Mouse (Mus musculus) brain, adult 2 months (tissue): ENCODE results near the gene Plpp3.
A peak's percentile ranks its signal among the peaks of the same experiment; 100 is the strongest.

Source experiments
- DNase-seq: peaks from one replicate; pipeline ENCODE4 v3.0.0; 2011; ENCODE audit warnings: low read depth, low spot score

Gene Plpp3

GRCm38 (mm10) chr4:105158169-105158555 lies 1.0 kb downstream of the Plpp3 start:
- DNase-seq, result peak; percentile 82

GRCm38 (mm10) chr4:105158651-105159530 lies 1.7 kb downstream of the Plpp3 start:
- DNase-seq, result peak; percentile 33

- DNase-seq, result no peak
These were observed 2.4 kb downstream of the Plpp3 start for GRCm38 (mm10) chr4:105159531-105159870.

- DNase-seq, result no peak
These were observed 3.3 kb downstream of the Plpp3 start for GRCm38 (mm10) chr4:105160470-105160869.

- peak; percentile 6 for DNase-seq
These were observed 4.9 kb downstream of the Plpp3 start for GRCm38 (mm10) chr4:105162014-105162413.

- no peak for DNase-seq
These were observed 5.5 kb downstream of the Plpp3 start for GRCm38 (mm10) chr4:105162676-105163075.

- DNase-seq, result no peak
These were observed 6.8 kb downstream of the Plpp3 start for GRCm38 (mm10) chr4:105163981-105164411.

- DNase-seq, result no peak
These were observed 7.8 kb downstream of the Plpp3 start for GRCm38 (mm10) chr4:105164952-105165351.

- no peak for DNase-seq
These were observed 12.0 kb downstream of the Plpp3 start for GRCm38 (mm10) chr4:105169093-105169571.

GRCm38 (mm10) chr4:105169826-105170810 lies 13.0 kb downstream of the Plpp3 start:
- DNase-seq, result no peak

- DNase-seq, result no peak
These were observed 13.8 kb downstream of the Plpp3 start for GRCm38 (mm10) chr4:105170811-105171401.

- no peak for DNase-seq
These were observed 14.3 kb downstream of the Plpp3 start for GRCm38 (mm10) chr4:105171432-105171831.

GRCm38 (mm10) chr4:105174778-105175177 lies 17.6 kb downstream of the Plpp3 start:
- no peak for DNase-seq

- peak; percentile 75 for DNase-seq
These were observed 18.3 kb downstream of the Plpp3 start for GRCm38 (mm10) chr4:105175255-105176035.

- DNase-seq, result peak; percentile 47
These were observed 24.0 kb downstream of the Plpp3 start for GRCm38 (mm10) chr4:105181014-105181658.

GRCm38 (mm10) chr4:105181659-105182167 lies 24.6 kb downstream of the Plpp3 start:
- DNase-seq, result no peak

GRCm38 (mm10) chr4:105182249-105182648 lies 25.1 kb downstream of the Plpp3 start:
- no peak for DNase-seq

GRCm38 (mm10) chr4:105184490-105184889 lies 27.3 kb downstream of the Plpp3 start:
- no peak for DNase-seq

GRCm38 (mm10) chr4:105184924-105185323 lies 27.8 kb downstream of the Plpp3 start:
- no peak for DNase-seq

- no peak for DNase-seq
These were observed 29.5 kb downstream of the Plpp3 start for GRCm38 (mm10) chr4:105186654-105187053.
